Mouse (Mus musculus) heart, postnatal 0 days (tissue): ENCODE results near the gene Foxp4. TPM values are rescaled to one million over a fixed set of nuclear protein-coding genes. Genes with fewer than 3 reads are reported as not detected.
A peak's percentile ranks its signal among the peaks of the same experiment; 100 is the strongest.

Experiments used
- ATAC-seq: fragments of 200-750 bp; cut with Nextera tagmentation; 2 replicates; pipeline ENCODE4 v1.8.0; 2017; ENCODE audit warnings: low read depth, moderate number of reproducible peaks, moderate library complexity; ENCODE audit not compliant: insufficient read depth
- DNase-seq: peaks from one replicate; pipeline ENCODE4 v3.0.0-alpha.2; 2016; ENCODE audit warnings: low spot score
- H3K27ac ChIP-seq: fragments of 300-500 bp; sonication (generic); 2 replicates; pipeline ENCODE4 v1.5.1; 2014; ENCODE audit warnings: low read depth, mild to moderate bottlenecking
- H3K27me3 ChIP-seq: fragments of 300-500 bp; sonication (generic); 2 replicates; pipeline ENCODE4 v1.6.1; 2014; ENCODE audit warnings: low read length, mixed read lengths; ENCODE audit not compliant: control insufficient read depth, insufficient read depth
- H3K36me3 ChIP-seq: fragments of 300-500 bp; sonication (generic); replicated peaks from 2 replicates; pipeline ENCODE4 v1.6.1; 2014; ENCODE audit warnings: low read length, mixed read lengths; ENCODE audit not compliant: control insufficient read depth, insufficient read depth
- H3K4me1 ChIP-seq: fragments of 300-500 bp; sonication (generic); 2 replicates; pipeline ENCODE4 v1.6.1; 2014; ENCODE audit warnings: antibody characterized with exemption; ENCODE audit not compliant: control insufficient read depth, insufficient read depth
- H3K4me2 ChIP-seq: fragments of 300-500 bp; sonication (generic); 2 replicates; pipeline ENCODE4 v1.6.1; 2014; ENCODE audit warnings: low read depth, mild to moderate bottlenecking, low read length, moderate library complexity
- H3K4me3 ChIP-seq: fragments of 300-500 bp; sonication (generic); 2 replicates; pipeline ENCODE4 v1.5.1; 2014; ENCODE audit warnings: low read depth, low read length
- H3K9ac ChIP-seq: fragments of 300-500 bp; sonication (generic); replicated peaks from 2 replicates; pipeline ENCODE4 v1.6.1; 2014; ENCODE audit warnings: low read depth, low read length, mixed read lengths
- H3K9me3 ChIP-seq: fragments of 300-500 bp; sonication (generic); replicated peaks from 2 replicates; pipeline ENCODE4 v1.6.1; 2016; ENCODE audit warnings: low read length; ENCODE audit not compliant: control insufficient read depth
- CTCF ChIP-seq: IDR thresholded peaks from 2 replicates; pipeline ENCODE4 v1.5.1; 2016; ENCODE audit warnings: antibody characterized with exemption, control low read depth, low read depth
- EP300 ChIP-seq: IDR thresholded peaks from 2 replicates; pipeline ENCODE4 v1.6.1; 2016; ENCODE audit warnings: antibody characterized with exemption, low read depth
- WGBS: fragments of 180-500 bp; shearing (Covaris S2); extraction: QIAGEN DNeasy Blood & Tissue Kit; methylation state at CpG from one replicate; pipeline ENCODE4 v1.1.7; 2014; 5-methylcytosine and 5-hydroxymethylcytosine counted together
- polyA plus RNA-seq: library from polyadenylated mRNA; unstranded; fragments of >200 nt; fragmentation: Nextera tagmentation; extraction: Ambion mirVana; gene quantifications from 2 replicates; pipeline ENCODE4 v1.2.1, GENCODE M21; 2015
- total RNA-seq: library from RNA; depleted of rRNA; stranded (reverse); fragments of >200 nt; gene quantifications from 2 replicates; pipeline ENCODE4 v1.2.3, GENCODE M21; 2014; ENCODE audit warnings: low replicate concordance

Gene Foxp4
- total and polyA plus RNA-seq, 2 experiments from 2014 or later, result 3.3 to 21.0 TPM

GRCm38 (mm10) chr17:47914676-47915219 is 9.7 kb downstream of the Foxp4 start:
- Histone ChIP-seq H3K27me3 (no peaks in the 10 kb centered on the region), H3K27ac (no peak overlapping the region), H3K36me3 (no peaks in the 10 kb centered on the region), H3K4me3 (no peak overlapping the region), H3K9me3 (no peaks in the 10 kb centered on the region), H3K4me1 (peaks cover 7% of the 10 kb centered on the region; the same call in 1 of the 2 replicates), H3K9ac (no peak overlapping the region), H3K4me2 (no peak overlapping the region)
- ATAC-seq, result no peak
- WGBS, result 83% methylated on average over 9 of the region's 9 CpGs
- TF ChIP-seq EP300 (no peak), CTCF (no peak)
- DNase-seq, result no peak

DNA sequence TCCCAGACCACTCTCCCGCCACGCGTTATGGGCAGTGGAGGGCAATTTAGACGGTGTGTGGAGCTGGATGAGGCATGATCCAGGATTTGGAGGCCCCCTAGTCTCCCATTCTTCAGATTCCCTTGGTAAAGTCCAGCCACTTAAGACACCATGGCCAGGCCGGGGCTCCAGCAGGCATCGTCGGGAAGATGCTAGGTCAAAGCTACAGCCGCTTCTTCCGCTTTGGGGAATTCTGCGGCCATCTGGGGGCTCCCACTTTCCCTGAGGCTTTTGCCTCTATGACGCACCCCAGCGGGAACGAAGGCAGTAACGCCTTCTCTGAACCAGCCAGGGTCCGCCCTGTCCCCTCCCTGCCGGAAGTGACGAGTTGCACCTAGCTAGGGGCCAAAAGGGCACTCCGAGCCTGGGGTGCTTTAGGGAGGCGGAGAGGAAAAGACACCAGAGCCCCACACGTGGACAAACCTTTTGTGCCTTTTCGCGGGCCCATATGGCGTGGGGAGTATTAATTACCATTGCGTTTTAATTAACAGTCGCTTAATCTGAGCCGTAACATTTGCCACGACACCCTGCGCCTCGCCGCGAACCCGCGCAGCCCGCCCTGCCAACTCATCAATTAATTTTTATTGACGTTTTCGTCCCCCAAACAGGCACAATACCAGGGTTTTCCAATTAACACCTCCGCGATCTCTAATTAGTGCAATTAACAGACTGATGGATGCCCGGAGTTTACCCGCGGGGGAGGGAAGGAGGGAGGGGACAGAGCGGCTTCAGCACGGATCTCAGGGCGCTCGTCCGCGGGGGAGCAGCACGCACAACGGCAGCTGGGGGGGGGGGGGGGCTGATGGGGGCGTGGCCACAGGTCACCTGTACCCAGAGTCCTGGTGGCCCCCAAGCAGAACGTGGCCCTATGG is 15.1 kb downstream of the Foxp4 start:
- ATAC-seq (peak; percentile 65; the same call in 1 of the 2 replicates), DNase-seq (peak; percentile 29)
- Histone ChIP-seq H3K4me3 (peak overlapping the region; percentile 46), H3K36me3 (no peaks in the 10 kb centered on the region), H3K27ac (no peak overlapping the region), H3K27me3 (no peaks in the 10 kb centered on the region), H3K4me2 (peak overlapping the region; percentile 61), H3K4me1 (peaks cover 12% of the 10 kb centered on the region; the same call in 1 of the 2 replicates), H3K9ac (peak overlapping the region; percentile 44; the same call in 1 of the 2 replicates), H3K9me3 (no peaks in the 10 kb centered on the region)
- 18% methylated on average over 51 of the region's 51 CpGs for WGBS
- no peak for TF ChIP-seq EP300

GRCm38 (mm10) chr17:47908079-47908478 is 16.4 kb downstream of the Foxp4 start:
- Histone ChIP-seq H3K9me3 (no peaks in the 10 kb centered on the region), H3K36me3 (peaks cover 5% of the 10 kb centered on the region; the same call in 1 of the 2 replicates), H3K27me3 (no peaks in the 10 kb centered on the region), H3K27ac (no peak overlapping the region), H3K4me2 (no peak overlapping the region), H3K4me1 (peaks cover 12% of the 10 kb centered on the region; the same call in 1 of the 2 replicates), H3K4me3 (no peak overlapping the region), H3K9ac (no peak overlapping the region)
- ATAC-seq (no peak), DNase-seq (no peak)
- 90% methylated on average over 2 of the region's 2 CpGs for WGBS
- TF ChIP-seq CTCF (no peak), EP300 (no peak)

DNA sequence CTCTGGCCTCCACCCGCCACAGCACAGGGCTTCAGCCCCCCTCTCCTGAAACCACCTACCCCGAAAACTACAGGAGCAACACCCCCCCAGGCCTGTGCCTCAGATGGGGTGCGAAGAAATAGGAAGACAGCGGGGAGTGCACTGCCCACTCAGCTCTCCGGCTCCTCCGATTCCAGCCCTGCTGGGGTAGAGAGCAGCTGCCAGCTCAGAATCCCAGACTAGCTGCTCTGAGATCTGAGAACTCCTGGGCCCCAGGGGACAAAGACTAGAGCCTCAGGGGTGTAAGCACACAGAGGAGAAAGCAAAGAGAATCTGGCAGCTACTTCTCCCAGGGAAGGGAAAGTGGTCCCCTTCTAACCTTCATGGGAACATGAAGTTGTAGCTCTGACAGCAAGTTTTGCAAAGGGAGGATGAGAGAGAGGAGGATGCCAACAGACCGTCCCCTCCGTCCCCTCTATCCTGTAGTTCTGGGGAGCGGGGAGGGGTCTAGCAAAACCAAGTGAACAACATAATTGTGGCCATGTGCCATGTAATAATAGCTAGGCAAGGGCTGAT is 17.0 kb downstream of the Foxp4 start:
- Histone ChIP-seq H3K27ac (no peak overlapping the region), H3K4me3 (no peak overlapping the region), H3K36me3 (peaks cover 10% of the 10 kb centered on the region; the same call in 1 of the 2 replicates), H3K9ac (no peak overlapping the region), H3K4me2 (no peak overlapping the region), H3K9me3 (no peaks in the 10 kb centered on the region), H3K4me1 (peaks cover 12% of the 10 kb centered on the region; the same call in 1 of the 2 replicates), H3K27me3 (no peaks in the 10 kb centered on the region)
- no peak for ATAC-seq
- no peak for TF ChIP-seq CTCF
- TF ChIP-seq EP300, result no peak
- no peak for DNase-seq
- 86% methylated on average over 8 of the region's 9 CpGs for WGBS

DNA sequence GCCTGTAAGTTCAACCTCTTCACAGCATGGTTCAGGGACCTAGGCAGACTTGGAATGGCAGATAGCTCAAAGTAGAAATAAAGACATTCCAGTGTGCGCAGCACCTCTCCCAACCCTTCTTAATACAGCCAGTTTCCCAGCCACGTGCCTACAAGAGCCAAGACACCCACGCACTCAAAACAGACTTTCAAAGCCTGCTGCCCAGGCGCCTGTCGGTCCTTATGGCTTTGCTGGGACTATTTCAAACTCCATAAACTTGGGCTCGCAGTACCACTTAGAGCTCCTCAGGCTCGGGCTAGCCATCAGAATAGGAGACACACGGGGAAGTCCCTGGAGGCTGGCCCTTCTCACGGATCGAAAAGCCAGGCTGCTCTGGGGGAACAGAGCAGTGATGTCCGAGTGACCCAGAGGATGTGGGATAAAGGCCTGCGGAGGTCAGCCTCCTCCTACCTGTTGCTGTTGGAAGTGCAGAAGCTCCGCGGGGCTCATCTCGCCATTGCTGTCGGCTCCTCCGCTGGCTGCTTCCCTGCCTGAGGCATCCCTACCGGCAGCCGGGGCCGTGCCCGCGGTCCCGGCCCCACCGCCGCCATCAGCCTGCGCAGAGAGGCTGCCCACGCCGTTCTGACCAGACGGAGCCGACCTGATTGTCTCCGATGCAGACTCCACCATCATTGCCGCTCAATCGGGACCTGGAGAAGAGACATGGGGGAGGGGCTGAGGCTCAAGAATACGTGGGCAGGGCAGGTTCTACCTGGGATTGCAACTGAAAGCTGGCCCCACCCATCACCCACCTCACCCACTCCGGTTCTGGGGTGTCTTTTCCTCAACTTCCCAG is 20.4 kb downstream of the Foxp4 start:
- H3K4me2 ChIP-seq, result no peak overlapping the region
- WGBS, result 56% methylated on average over 35 of the region's 35 CpGs
- no peak overlapping the region for H3K27ac ChIP-seq
- no peak for DNase-seq
- peaks cover 10% of the 10 kb centered on the region for H3K36me3 ChIP-seq
- TF ChIP-seq CTCF (no peak), EP300 (no peak)
- H3K9me3 ChIP-seq, result no peaks in the 10 kb centered on the region
- no peak for ATAC-seq
- no peak overlapping the region for H3K9ac ChIP-seq
- 0 out of 2 replicates have a peak, but pooled peaks cover under 1% of the 10 kb centered on the region for H3K4me1 ChIP-seq
- no peak overlapping the region for H3K4me3 ChIP-seq
- no peaks in the 10 kb centered on the region for H3K27me3 ChIP-seq
